Mouse (Mus musculus): ENCODE measurements around the gene Casz1. TPM values are rescaled to one million over a fixed set of nuclear protein-coding genes. Genes with fewer than 3 reads are reported as not detected.

Gene Casz1
- polyA plus RNA-seq, 1 experiment from 2014 or later = 4.9 TPM

GRCm38 (mm10) chr4:148805811-148806747 lies 1.9 kb downstream of the Casz1 start:
- no peaks in the 10 kb centered on the region for H3K36me3 ChIP-seq (ENCODE audit: control insufficient read depth, insufficient read depth, low read length)
- H3K9ac ChIP-seq (ENCODE audit: low read length) = peak overlapping the region; percentile 61
- DNase-seq (ENCODE audit: low spot score) = peak; percentile 42
- H3K27ac ChIP-seq (ENCODE audit: low read depth, low read length) = no peak overlapping the region
- H3K4me2 ChIP-seq (ENCODE audit: low read depth) = peak overlapping the region; percentile 94
- WGBS = under 1% methylated on average over 62 of the region's 64 CpGs
- peaks cover 80% of the 10 kb centered on the region for H3K27me3 ChIP-seq (ENCODE audit: control insufficient read depth, insufficient read depth, low read length)
- no peak for ATAC-seq (ENCODE audit: insufficient read depth, low FRiP score, low TSS enrichment)
- H3K4me3 ChIP-seq (ENCODE audit: low read depth, low read length) = peak overlapping the region; percentile 61
- no peaks in the 10 kb centered on the region for H3K9me3 ChIP-seq (ENCODE audit: control insufficient read depth, low read length)
- H3K4me1 ChIP-seq (ENCODE audit: control insufficient read depth, insufficient read depth, low read length) = peaks cover 35% of the 10 kb centered on the region

DNA sequence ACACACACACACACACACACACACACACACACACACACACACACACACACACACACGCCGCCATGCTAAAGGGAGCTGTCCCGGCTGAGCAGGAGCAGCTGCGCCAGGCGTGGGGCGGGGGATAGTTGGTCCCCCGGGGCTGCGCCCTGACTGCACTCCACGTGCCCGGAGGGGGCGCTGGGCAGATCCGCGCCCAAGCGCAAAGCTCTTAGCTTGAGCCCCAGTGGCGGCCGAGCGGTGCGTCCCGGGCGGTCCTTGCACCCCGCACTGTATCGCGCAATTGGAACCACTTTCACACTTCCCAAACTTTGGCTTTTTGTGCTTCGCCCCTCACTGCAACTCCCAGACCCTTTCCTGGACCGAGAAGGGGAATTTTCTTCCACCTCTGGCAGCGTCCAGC lies 2.6 kb downstream of the Casz1 start:
- peaks cover 73% of the 10 kb centered on the region for H3K27me3 ChIP-seq (ENCODE audit: control insufficient read depth, insufficient read depth, low read length)
- H3K36me3 ChIP-seq (ENCODE audit: control insufficient read depth, insufficient read depth, low read length) = no peaks in the 10 kb centered on the region
- H3K4me2 ChIP-seq (ENCODE audit: low read depth) = peak overlapping the region; percentile 94
- DNase-seq (ENCODE audit: low spot score) = peak; percentile 84
- H3K27ac ChIP-seq (ENCODE audit: low read depth, low read length) = no peak overlapping the region
- peaks cover 35% of the 10 kb centered on the region for H3K4me1 ChIP-seq (ENCODE audit: control insufficient read depth, insufficient read depth, low read length)
- H3K4me3 ChIP-seq (ENCODE audit: low read depth, low read length) = peak overlapping the region; percentile 28
- H3K9ac ChIP-seq (ENCODE audit: low read length) = no peak overlapping the region
- no peaks in the 10 kb centered on the region for H3K9me3 ChIP-seq (ENCODE audit: control insufficient read depth, low read length)
- WGBS = 0% methylated on average over 24 of the region's 26 CpGs
- ATAC-seq (ENCODE audit: insufficient read depth, low FRiP score, low TSS enrichment) = peak; percentile 32; the same call in 1 of the 2 replicates

DNA sequence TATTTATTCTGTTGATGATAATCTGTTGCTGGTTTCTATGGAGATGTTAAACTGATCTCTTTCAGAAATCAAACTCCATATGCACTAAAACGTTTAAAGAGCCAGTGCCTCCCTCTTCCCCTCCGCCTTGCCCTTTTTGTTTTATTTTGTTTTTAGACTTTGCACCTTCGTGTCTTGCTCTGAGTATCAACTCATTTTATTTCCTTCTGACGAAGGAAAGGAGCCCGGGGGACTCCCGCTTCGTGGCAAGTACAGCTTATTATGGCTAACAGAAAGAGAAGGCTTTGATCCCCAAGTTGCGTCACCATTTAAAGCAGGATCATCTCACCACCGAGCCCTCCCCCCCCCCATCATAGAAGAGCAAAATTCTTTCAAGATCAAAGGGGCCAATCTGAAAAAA lies 3.2 kb downstream of the Casz1 start:
- WGBS = under 1% methylated on average over 9 of the region's 9 CpGs
- Histone ChIP-seq H3K9me3 (ENCODE audit: control insufficient read depth, low read length) (no peaks in the 10 kb centered on the region), H3K27ac (ENCODE audit: low read depth, low read length) (no peak overlapping the region), H3K36me3 (ENCODE audit: control insufficient read depth, insufficient read depth, low read length) (no peaks in the 10 kb centered on the region), H3K4me1 (ENCODE audit: control insufficient read depth, insufficient read depth, low read length) (peaks cover 35% of the 10 kb centered on the region), H3K4me3 (ENCODE audit: low read depth, low read length) (peak overlapping the region; percentile 28), H3K4me2 (ENCODE audit: low read depth) (peak overlapping the region; percentile 94), H3K9ac (ENCODE audit: low read length) (no peak overlapping the region), H3K27me3 (ENCODE audit: control insufficient read depth, insufficient read depth, low read length) (peaks cover 70% of the 10 kb centered on the region)
- no peak for ATAC-seq (ENCODE audit: insufficient read depth, low FRiP score, low TSS enrichment)
- no peak for DNase-seq (ENCODE audit: low spot score)

DNA sequence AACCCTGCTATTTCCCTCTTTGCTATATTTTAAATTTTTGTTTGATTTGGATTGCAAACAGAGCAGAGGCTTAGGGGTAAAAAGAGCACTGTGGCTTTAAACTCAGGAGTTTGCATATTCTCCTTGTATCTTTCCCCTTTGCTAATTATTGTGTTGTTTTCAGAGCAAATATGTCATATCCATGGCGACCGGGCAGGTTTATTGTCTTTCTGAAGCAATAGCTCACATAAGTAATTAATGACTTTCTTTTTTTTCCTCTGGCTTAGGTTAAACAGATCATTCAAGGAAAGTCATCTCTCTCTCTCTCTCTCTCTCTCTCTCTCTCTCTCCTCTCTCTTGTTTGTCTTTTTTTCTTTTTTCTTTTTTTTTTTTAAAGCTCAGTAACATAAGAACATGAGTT lies 4.6 kb downstream of the Casz1 start:
- no peak for ATAC-seq (ENCODE audit: insufficient read depth, low FRiP score, low TSS enrichment)
- DNase-seq (ENCODE audit: low spot score) = no peak
- 9% methylated on average over 2 of the region's 2 CpGs for WGBS
- H3K4me1 ChIP-seq (ENCODE audit: control insufficient read depth, insufficient read depth, low read length) = peaks cover 30% of the 10 kb centered on the region
- H3K27me3 ChIP-seq (ENCODE audit: control insufficient read depth, insufficient read depth, low read length) = peaks cover 69% of the 10 kb centered on the region
- H3K4me3 ChIP-seq (ENCODE audit: low read depth, low read length) = no peak overlapping the region
- H3K4me2 ChIP-seq (ENCODE audit: low read depth) = no peak overlapping the region
- no peak overlapping the region for H3K27ac ChIP-seq (ENCODE audit: low read depth, low read length)
- H3K36me3 ChIP-seq (ENCODE audit: control insufficient read depth, insufficient read depth, low read length) = no peaks in the 10 kb centered on the region
- H3K9ac ChIP-seq (ENCODE audit: low read length) = no peak overlapping the region
- H3K9me3 ChIP-seq (ENCODE audit: control insufficient read depth, low read length) = no peaks in the 10 kb centered on the region

DNA sequence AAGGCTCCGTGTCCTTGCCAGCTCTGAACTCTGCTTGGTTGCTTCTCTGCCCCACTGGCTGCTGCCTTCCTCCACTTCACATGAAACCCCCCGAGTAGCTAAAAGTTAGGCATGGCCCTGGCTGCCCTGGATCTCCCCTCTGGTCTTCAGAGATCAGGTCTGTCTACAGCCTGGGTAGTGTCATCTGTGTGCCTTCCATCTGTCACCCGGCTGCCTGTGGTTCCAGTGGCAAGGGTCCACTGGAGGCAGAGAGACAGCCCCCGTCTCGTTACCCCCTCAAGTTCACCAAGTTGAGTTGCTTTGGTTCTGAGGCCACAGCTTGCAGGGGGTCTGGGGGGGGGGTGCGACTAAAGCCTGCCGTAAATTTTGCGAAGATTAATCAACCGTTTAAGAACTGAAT lies 6.5 kb downstream of the Casz1 start:
- Histone ChIP-seq H3K27me3 (ENCODE audit: control insufficient read depth, insufficient read depth, low read length) (peaks cover 58% of the 10 kb centered on the region), H3K4me2 (ENCODE audit: low read depth) (no peak overlapping the region), H3K4me1 (ENCODE audit: control insufficient read depth, insufficient read depth, low read length) (peaks cover 22% of the 10 kb centered on the region), H3K4me3 (ENCODE audit: low read depth, low read length) (no peak overlapping the region), H3K36me3 (ENCODE audit: control insufficient read depth, insufficient read depth, low read length) (no peaks in the 10 kb centered on the region), H3K9me3 (ENCODE audit: control insufficient read depth, low read length) (no peaks in the 10 kb centered on the region), H3K27ac (ENCODE audit: low read depth, low read length) (no peak overlapping the region), H3K9ac (ENCODE audit: low read length) (no peak overlapping the region)
- no peak for ATAC-seq (ENCODE audit: insufficient read depth, low FRiP score, low TSS enrichment)
- no peak for DNase-seq (ENCODE audit: low spot score)
- WGBS = 46% methylated on average over 9 of the region's 9 CpGs

GRCm38 (mm10) chr4:148811940-148812339 lies 7.7 kb downstream of the Casz1 start:
- WGBS = 19% methylated on average over 10 of the region's 10 CpGs
- DNase-seq (ENCODE audit: low spot score) (no peak), ATAC-seq (ENCODE audit: insufficient read depth, low FRiP score, low TSS enrichment) (0 out of 2 replicates have a peak, but pooled peaks have one; percentile 27)
- no peaks in the 10 kb centered on the region for H3K36me3 ChIP-seq (ENCODE audit: control insufficient read depth, insufficient read depth, low read length)
- no peak overlapping the region for H3K9ac ChIP-seq (ENCODE audit: low read length)
- H3K27ac ChIP-seq (ENCODE audit: low read depth, low read length) = no peak overlapping the region
- no peak overlapping the region for H3K4me2 ChIP-seq (ENCODE audit: low read depth)
- H3K9me3 ChIP-seq (ENCODE audit: control insufficient read depth, low read length) = no peaks in the 10 kb centered on the region
- peaks cover 51% of the 10 kb centered on the region for H3K27me3 ChIP-seq (ENCODE audit: control insufficient read depth, insufficient read depth, low read length)
- peaks cover 20% of the 10 kb centered on the region for H3K4me1 ChIP-seq (ENCODE audit: control insufficient read depth, insufficient read depth, low read length)
- no peak overlapping the region for H3K4me3 ChIP-seq (ENCODE audit: low read depth, low read length)

DNA sequence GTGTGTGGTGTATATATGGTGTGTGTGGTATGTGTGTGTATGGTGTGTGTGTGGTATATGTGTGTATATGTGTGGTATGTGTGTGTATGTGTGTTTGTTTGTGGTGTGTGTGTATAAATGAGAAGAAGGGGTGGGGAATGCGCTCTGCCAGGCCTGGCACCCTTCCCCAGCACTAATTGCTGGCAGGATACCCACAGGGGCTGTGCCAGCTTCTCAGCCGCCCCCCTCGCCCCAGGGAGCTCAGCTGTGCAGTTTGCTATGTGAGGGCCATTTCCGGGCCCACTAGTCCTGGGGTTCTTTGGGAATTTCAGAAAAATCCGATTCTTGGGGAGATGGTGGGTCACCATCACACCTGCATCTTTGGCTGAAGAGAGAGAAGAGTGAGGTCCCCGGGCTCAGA lies 9.0 kb downstream of the Casz1 start:
- H3K4me1 ChIP-seq (ENCODE audit: control insufficient read depth, insufficient read depth, low read length) = peaks cover 19% of the 10 kb centered on the region
- no peak for ATAC-seq (ENCODE audit: insufficient read depth, low FRiP score, low TSS enrichment)
- H3K4me2 ChIP-seq (ENCODE audit: low read depth) = no peak overlapping the region

GRCm38 (mm10) chr4:148816556-148816955 lies 12.3 kb downstream of the Casz1 start:
- H3K4me1 ChIP-seq (ENCODE audit: control insufficient read depth, insufficient read depth, low read length) = peaks cover 11% of the 10 kb centered on the region
- H3K9ac ChIP-seq (ENCODE audit: low read length) = no peak overlapping the region
- no peak overlapping the region for H3K27ac ChIP-seq (ENCODE audit: low read depth, low read length)

More for the DNA sequence above, 9.0 kb downstream of the Casz1 start:
- Histone ChIP-seq H3K9me3 (ENCODE audit: control insufficient read depth, low read length) (no peaks in the 10 kb centered on the region), H3K27me3 (ENCODE audit: control insufficient read depth, insufficient read depth, low read length) (peaks cover 41% of the 10 kb centered on the region), H3K27ac (ENCODE audit: low read depth, low read length) (no peak overlapping the region), H3K9ac (ENCODE audit: low read length) (no peak overlapping the region), H3K36me3 (ENCODE audit: control insufficient read depth, insufficient read depth, low read length) (no peaks in the 10 kb centered on the region), H3K4me3 (ENCODE audit: low read depth, low read length) (no peak overlapping the region)
- WGBS = 89% methylated on average over 6 of the region's 6 CpGs
- DNase-seq (ENCODE audit: low spot score) = no peak

GRCm38 (mm10) chr4:148818161-148818560 lies 13.9 kb downstream of the Casz1 start:
- H3K9me3 ChIP-seq (ENCODE audit: control insufficient read depth, low read length) = no peaks in the 10 kb centered on the region
- whole genome bisulfite sequencing = 97% methylated on average over 12 of the region's 12 CpGs
- H3K9ac ChIP-seq (ENCODE audit: low read length) = no peak overlapping the region
- H3K36me3 ChIP-seq (ENCODE audit: control insufficient read depth, insufficient read depth, low read length) = no peaks in the 10 kb centered on the region
- DNase-seq (ENCODE audit: low spot score) (no peak), ATAC-seq (ENCODE audit: insufficient read depth, low FRiP score, low TSS enrichment) (no peak)
- H3K27ac ChIP-seq (ENCODE audit: low read depth, low read length) = no peak overlapping the region
- peaks cover 13% of the 10 kb centered on the region for H3K27me3 ChIP-seq (ENCODE audit: control insufficient read depth, insufficient read depth, low read length)
- no peak overlapping the region for H3K4me2 ChIP-seq (ENCODE audit: low read depth)
- peaks cover 11% of the 10 kb centered on the region for H3K4me1 ChIP-seq (ENCODE audit: control insufficient read depth, insufficient read depth, low read length)
- no peak overlapping the region for H3K4me3 ChIP-seq (ENCODE audit: low read depth, low read length)

More at GRCm38 (mm10) chr4:148816556-148816955, 12.3 kb downstream of the Casz1 start:
- H3K4me3 ChIP-seq (ENCODE audit: low read depth, low read length) = no peak overlapping the region
- H3K4me2 ChIP-seq (ENCODE audit: low read depth) = 0 out of 2 replicates have a peak overlapping the region, but pooled peaks have one; percentile 14
- DNase-seq (ENCODE audit: low spot score) = no peak
- H3K27me3 ChIP-seq (ENCODE audit: control insufficient read depth, insufficient read depth, low read length) = peaks cover 18% of the 10 kb centered on the region
- no peaks in the 10 kb centered on the region for H3K9me3 ChIP-seq (ENCODE audit: control insufficient read depth, low read length)
- no peaks in the 10 kb centered on the region for H3K36me3 ChIP-seq (ENCODE audit: control insufficient read depth, insufficient read depth, low read length)
- 7% methylated on average over 14 of the region's 14 CpGs for WGBS
- ATAC-seq (ENCODE audit: insufficient read depth, low FRiP score, low TSS enrichment) = no peak
